16 mouse cellular contexts compared by ENCODE assay signal in genomic region chr2:168444126-168444525, GRCm38 (mm10).
"Had no signal": no experiment of that assay in that cellular context is flagged by ENCODE, and none has a peak within 500 bp of the region (broad histone marks: within the 10 kb centered on the region; RNA-seq: fewer than 3 reads in every experiment).

No protein-coding gene starts in this region.

- H3K36me3 ChIP-seq: liver, embryonic 15.5 days; midbrain, embryonic 10.5 days; neural tube, embryonic 12.5 days had no signal

- H3K4me1 ChIP-seq: liver, embryonic 15.5 days had no signal

- H3K4me3 ChIP-seq: layer of hippocampus, adult 2 months; liver, embryonic 15.5 days; midbrain, embryonic 10.5 days; myocyte; neural tube, embryonic 12.5 days had no signal

- ATAC-seq: lung, postnatal 0 days had no signal

- H3K9ac ChIP-seq: liver, embryonic 15.5 days; neural tube, embryonic 12.5 days had no signal

- H3K9me3 ChIP-seq: liver, embryonic 15.5 days; neural tube, embryonic 12.5 days had no signal

- DNase-seq: kidney, adult 11 months; kidney, adult 9 months; kidney, postnatal 4 days; left cerebral cortex, postnatal 4 days; lung, adult 2 months; lung, postnatal 36 days; thymus, postnatal 4 days had no signal

- H3K27me3 ChIP-seq: neural tube, embryonic 12.5 days had no signal

- H3K4me2 ChIP-seq: liver, embryonic 11.5 days; liver, embryonic 15.5 days; neural tube, embryonic 12.5 days had no signal

- H3K27ac ChIP-seq: kidney, postnatal 0 days; layer of hippocampus, adult 2 months; liver, embryonic 15.5 days; midbrain, embryonic 10.5 days; neural tube, embryonic 12.5 days; stomach, postnatal 0 days had no signal
